Mouse (Mus musculus) yolk sac, embryonic 10.5 days (tissue): Measurements from ENCODE around the gene H2-D1.

Experiments
- DNase-seq: peaks from one replicate; pipeline ENCODE4 v3.0.0-alpha.2; 2017; ENCODE audit warnings: low spot score

The H2-D1 gene

GRCm38 (mm10) chr17:35304478-35304877 lies 41.9 kb downstream of the H2-D1 start:
- no peak for DNase-seq

DNA sequence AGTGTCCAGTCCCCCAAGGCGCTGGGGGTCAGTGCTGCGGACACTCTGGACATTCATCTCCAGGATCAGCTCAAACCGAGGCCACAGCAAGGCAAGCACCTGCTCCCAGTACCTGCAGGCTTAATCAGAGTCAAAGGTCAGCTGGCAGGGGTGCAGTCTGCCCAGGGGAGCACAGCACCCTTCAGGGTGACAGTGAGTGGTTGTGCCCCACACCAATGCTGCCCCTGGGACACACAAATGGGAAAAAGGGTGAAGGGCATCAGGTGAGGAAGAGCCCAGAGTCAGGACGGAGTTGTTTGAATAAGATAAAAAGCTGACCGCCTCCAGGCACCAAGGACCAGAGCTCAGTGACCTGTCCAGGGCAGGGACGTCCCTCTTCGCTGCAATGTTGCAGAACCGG lies 42.4 kb downstream of the H2-D1 start:
- DNase-seq = peak; percentile 28
